Mouse (Mus musculus) embryonic facial prominence, embryonic 12.5 days (tissue): ENCODE measurements around the gene Fam213a. TPM values are rescaled to one million over a fixed set of nuclear protein-coding genes. Genes with fewer than 3 reads are reported as not detected.

ENCODE experiments used
- ATAC-seq: fragments of 200-750 bp; cut with Nextera tagmentation; 2 replicates; pipeline ENCODE4 v1.8.0; 2017; ENCODE audit not compliant: insufficient number of reproducible peaks, insufficient read depth, low FRiP score, low TSS enrichment
- H3K27ac ChIP-seq: fragments of 300-500 bp; sonication (generic); 2 replicates; pipeline ENCODE4 v1.5.1; 2016; ENCODE audit warnings: mild to moderate bottlenecking
- H3K27me3 ChIP-seq: fragments of 300-500 bp; sonication (generic); 2 replicates; pipeline ENCODE4 v1.6.1; 2016; ENCODE audit warnings: mild to moderate bottlenecking, moderate library complexity
- H3K36me3 ChIP-seq: fragments of 300-500 bp; sonication (generic); 2 replicates; pipeline ENCODE4 v1.6.1; 2016; ENCODE audit warnings: mild to moderate bottlenecking
- H3K4me1 ChIP-seq: fragments of 300-500 bp; sonication (generic); 2 replicates; pipeline ENCODE4 v1.6.1; 2016
- H3K4me2 ChIP-seq: fragments of 300-500 bp; sonication (generic); replicated peaks from 2 replicates; pipeline ENCODE4 v1.6.1; 2016; ENCODE audit warnings: mild to moderate bottlenecking, moderate library complexity
- H3K4me3 ChIP-seq: fragments of 300-500 bp; sonication (generic); 2 replicates; pipeline ENCODE4 v1.5.1; 2016; ENCODE audit warnings: mild to moderate bottlenecking
- H3K9ac ChIP-seq: fragments of 300-500 bp; sonication (generic); 2 replicates; pipeline ENCODE4 v1.6.1; 2016; ENCODE audit warnings: mild to moderate bottlenecking, moderate library complexity
- H3K9me3 ChIP-seq: fragments of 300-500 bp; sonication (generic); 2 replicates; pipeline ENCODE4 v1.6.1; 2016; ENCODE audit warnings: mild to moderate bottlenecking, moderate library complexity
- WGBS: fragments of 180-500 bp; shearing (Covaris S2); methylation state at CpG from one replicate; pipeline ENCODE4 v1.1.7; 2016; 5-methylcytosine and 5-hydroxymethylcytosine counted together
- polyA plus RNA-seq: library from polyadenylated mRNA; unstranded; fragments of >200 nt; fragmentation: Nextera tagmentation; extraction: Ambion mirVana; gene quantifications from 2 replicates; pipeline ENCODE4 v1.2.1, GENCODE M21; 2016

The Fam213a gene
- polyA plus RNA-seq, 1 experiment from 2014 or later = 57.1 TPM

- no peak for ATAC-seq
- Histone ChIP-seq H3K27ac (peak overlapping the region; percentile 67), H3K4me3 (peak overlapping the region; percentile 83), H3K9ac (peak overlapping the region; percentile 52; the same call in 1 of the 2 replicates), H3K27me3 (no peaks in the 10 kb centered on the region), H3K9me3 (no peaks in the 10 kb centered on the region), H3K4me1 (peaks cover 21% of the 10 kb centered on the region), H3K4me2 (peak overlapping the region; percentile 86), H3K36me3 (no peaks in the 10 kb centered on the region)
- 3% methylated on average over 6 of the region's 6 CpGs for WGBS
Observed at GRCm38 (mm10) chr14:40967598-40967900, 46.0 kb downstream of the Fam213a start.

GRCm38 (mm10) chr14:40966862-40967597 lies 46.6 kb downstream of the Fam213a start:
- Histone ChIP-seq H3K4me2 (peak overlapping the region; percentile 86), H3K27me3 (no peaks in the 10 kb centered on the region), H3K4me1 (peaks cover 26% of the 10 kb centered on the region), H3K27ac (peak overlapping the region; percentile 78), H3K36me3 (no peaks in the 10 kb centered on the region), H3K9me3 (no peaks in the 10 kb centered on the region), H3K4me3 (peak overlapping the region; percentile 83), H3K9ac (peak overlapping the region; percentile 81)
- peak; percentile 93 for ATAC-seq
- under 1% methylated on average over 52 of the region's 62 CpGs for WGBS

- WGBS = under 1% methylated on average over 50 of the region's 54 CpGs
- peak; percentile 12 for ATAC-seq
- H3K9me3 ChIP-seq = no peaks in the 10 kb centered on the region
- no peaks in the 10 kb centered on the region for H3K36me3 ChIP-seq
- no peaks in the 10 kb centered on the region for H3K27me3 ChIP-seq
- peak within 1 kb of the TSS; percentile 83 for H3K4me3 ChIP-seq
- H3K4me2 ChIP-seq = peak within 1 kb of the TSS; percentile 86
- peak within 1 kb of the TSS; percentile 81 for H3K9ac ChIP-seq
- H3K27ac ChIP-seq = peak within 1 kb of the TSS; percentile 78
- H3K4me1 ChIP-seq = peaks cover 27% of the 10 kb centered on the region
Observed at GRCm38 (mm10) chr14:40966392-40966861, 47.2 kb downstream of the Fam213a start, which contains the start of gene Tspan14. Gene Tspan14 (minus strand): TSS chr14:40966807.

- peaks cover 27% of the 10 kb centered on the region for H3K4me1 ChIP-seq
- ATAC-seq = peak; percentile 7; the same call in 1 of the 2 replicates
Observed at GRCm38 (mm10) chr14:40965507-40966356, 47.9 kb downstream of the Fam213a start.

GRCm38 (mm10) chr14:40964881-40965280 lies 48.7 kb downstream of the Fam213a start:
- Histone ChIP-seq H3K9ac (peak overlapping the region; percentile 21; the same call in 1 of the 2 replicates), H3K27ac (no peak overlapping the region), H3K27me3 (no peaks in the 10 kb centered on the region), H3K9me3 (no peaks in the 10 kb centered on the region), H3K4me2 (peak overlapping the region; percentile 86), H3K4me3 (peak overlapping the region; percentile 83), H3K36me3 (no peaks in the 10 kb centered on the region), H3K4me1 (peaks cover 34% of the 10 kb centered on the region)
- no peak for ATAC-seq

More at GRCm38 (mm10) chr14:40965507-40966356, 47.9 kb downstream of the Fam213a start:
- H3K4me2 ChIP-seq = peak overlapping the region; percentile 86
- H3K9me3 ChIP-seq = no peaks in the 10 kb centered on the region
- peak overlapping the region; percentile 83 for H3K4me3 ChIP-seq
- WGBS = under 1% methylated on average over 15 of the region's 15 CpGs
- H3K27ac ChIP-seq = peak overlapping the region; percentile 78
- no peaks in the 10 kb centered on the region for H3K36me3 ChIP-seq
- H3K27me3 ChIP-seq = no peaks in the 10 kb centered on the region
- peak overlapping the region; percentile 81 for H3K9ac ChIP-seq

- no peak overlapping the region for H3K27ac ChIP-seq
- WGBS = 94% methylated on average over 3 of the region's 3 CpGs
- no peaks in the 10 kb centered on the region for H3K27me3 ChIP-seq
- H3K4me2 ChIP-seq = 0 out of 2 replicates have a peak overlapping the region, but pooled peaks have one; percentile 9
- no peak overlapping the region for H3K4me3 ChIP-seq
- no peak for ATAC-seq
- peaks cover 40% of the 10 kb centered on the region for H3K4me1 ChIP-seq
- no peaks in the 10 kb centered on the region for H3K9me3 ChIP-seq
- H3K9ac ChIP-seq = no peak overlapping the region
- no peaks in the 10 kb centered on the region for H3K36me3 ChIP-seq
Observed at GRCm38 (mm10) chr14:40964214-40964610, 49.4 kb downstream of the Fam213a start.

GRCm38 (mm10) chr14:40963501-40964213 lies 49.9 kb downstream of the Fam213a start:
- WGBS = 69% methylated on average over 3 of the region's 3 CpGs
- Histone ChIP-seq H3K27me3 (no peaks in the 10 kb centered on the region), H3K4me3 (no peak overlapping the region), H3K9me3 (no peaks in the 10 kb centered on the region), H3K36me3 (no peaks in the 10 kb centered on the region), H3K9ac (no peak overlapping the region), H3K27ac (no peak overlapping the region), H3K4me2 (no peak overlapping the region), H3K4me1 (peaks cover 45% of the 10 kb centered on the region)
- ATAC-seq = no peak

GRCm38 (mm10) chr14:40962365-40963290 lies 51.0 kb downstream of the Fam213a start:
- Histone ChIP-seq H3K36me3 (no peaks in the 10 kb centered on the region), H3K4me1 (peaks cover 56% of the 10 kb centered on the region), H3K4me3 (no peak overlapping the region), H3K9ac (no peak overlapping the region), H3K9me3 (no peaks in the 10 kb centered on the region), H3K27ac (0 out of 2 replicates have a peak overlapping the region, but pooled peaks have one; percentile 37), H3K27me3 (no peaks in the 10 kb centered on the region), H3K4me2 (no peak overlapping the region)
- WGBS = 83% methylated on average over 11 of the region's 11 CpGs
- ATAC-seq = no peak

GRCm38 (mm10) chr14:40960237-40960636 lies 53.4 kb downstream of the Fam213a start:
- Histone ChIP-seq H3K36me3 (no peaks in the 10 kb centered on the region), H3K4me1 (peaks cover 78% of the 10 kb centered on the region), H3K4me2 (no peak overlapping the region), H3K4me3 (no peak overlapping the region), H3K9ac (no peak overlapping the region), H3K9me3 (no peaks in the 10 kb centered on the region), H3K27ac (peak overlapping the region; percentile 60; the same call in 1 of the 2 replicates), H3K27me3 (no peaks in the 10 kb centered on the region)
- no peak for ATAC-seq
- 53% methylated on average over 4 of the region's 4 CpGs for WGBS

GRCm38 (mm10) chr14:40959586-40959985 lies 54.0 kb downstream of the Fam213a start:
- Histone ChIP-seq H3K27ac (0 out of 2 replicates have a peak overlapping the region, but pooled peaks have one; percentile 78), H3K9me3 (no peaks in the 10 kb centered on the region), H3K4me1 (peaks cover 78% of the 10 kb centered on the region), H3K27me3 (no peaks in the 10 kb centered on the region), H3K9ac (no peak overlapping the region), H3K4me3 (no peak overlapping the region), H3K36me3 (no peaks in the 10 kb centered on the region), H3K4me2 (no peak overlapping the region)
- no peak for ATAC-seq
- 35% methylated on average over 3 of the region's 3 CpGs for WGBS
